Mouse (Mus musculus) CH12.LX (cell line): ENCODE results near the gene Mad1l1. TPM values are rescaled to one million over a fixed set of nuclear protein-coding genes. Genes with fewer than 3 reads are reported as not detected.

ENCODE experiments used
- DNase-seq: peaks from one replicate; pipeline ENCODE4 v3.0.0-alpha.2; 2013; ENCODE audit errors: extremely low read depth
- H3K27ac ChIP-seq: 2 replicates; pipeline ENCODE4 v1.5.1; 2012; ENCODE audit warnings: low read depth, mild to moderate bottlenecking, control low read depth, moderate library complexity; ENCODE audit not compliant: insufficient read depth
- H3K27me3 ChIP-seq: replicated peaks from 2 replicates; pipeline ENCODE3; 2012; ENCODE audit warnings: inconsistent platforms
- H3K36me3 ChIP-seq, 2 experiments: replicated peaks in 1 of 2; 2 replicates each; pipeline versions ENCODE3 to v1.6.1; 2012; ENCODE audit warnings: inconsistent platforms in 1 of 2, low read length in 1 of 2, mild to moderate bottlenecking in 1 of 2, mixed read lengths in 1 of 2, moderate library complexity in 1 of 2; ENCODE audit not compliant: control insufficient read depth in 1 of 2, insufficient read depth in 1 of 2
- H3K4me1 ChIP-seq, 2 experiments: 2 replicates each; pipeline ENCODE4 v1.6.1; 2012; ENCODE audit warnings: inconsistent platforms in 1 of 2, moderate library complexity in 1 of 2; ENCODE audit not compliant: insufficient read depth in 2 of 2, control insufficient read depth in 1 of 2
- H3K4me2 ChIP-seq: 2 replicates; pipeline ENCODE4 v1.6.1; 2012; ENCODE audit warnings: low read depth, mild to moderate bottlenecking, control low read depth; ENCODE audit not compliant: poor library complexity, insufficient read depth, severe bottlenecking
- H3K4me3 ChIP-seq, 3 experiments: fragments of 150-350 bp in 1 of 3; sonication (generic) in 1 of 3; replicated peaks in 1 of 3; 2 replicates each; pipeline versions ENCODE3 to v1.5.1; 2011 to 2012; ENCODE audit warnings: low read depth in 2 of 3, low read length in 2 of 3, mild to moderate bottlenecking in 2 of 3, moderate library complexity in 2 of 3, control low read depth in 1 of 3, improper control_type of control experiment in 1 of 3, inconsistent platforms in 1 of 3, mixed read lengths in 1 of 3; ENCODE audit not compliant: poor library complexity in 1 of 3
- H3K79me2 ChIP-seq: replicated peaks from 2 replicates; pipeline ENCODE4 v1.6.1; 2012; ENCODE audit warnings: mild to moderate bottlenecking, moderate library complexity; ENCODE audit not compliant: control insufficient read depth, poor library complexity, insufficient read depth, severe bottlenecking; ENCODE audit errors: extremely low read depth
- H3K9ac ChIP-seq: 2 replicates; pipeline ENCODE4 v1.6.1; 2012; ENCODE audit warnings: low read depth, mild to moderate bottlenecking, control low read depth, moderate library complexity; ENCODE audit not compliant: insufficient read depth
- H3K9me3 ChIP-seq: replicated peaks from 2 replicates; pipeline ENCODE3; 2012; ENCODE audit warnings: low read length, inconsistent platforms, mixed read lengths
- CHD1 ChIP-seq: IDR thresholded peaks from 2 replicates; pipeline ENCODE4 v1.6.1; 2012; ENCODE audit warnings: low read depth, low read length, improper control_type of control experiment, inconsistent platforms
- CTCF ChIP-seq, 2 experiments: IDR thresholded peaks in 1 of 2; conservative IDR thresholded peaks in 1 of 2; 2 replicates each; pipeline ENCODE4 v1.5.1; 2011 to 2012; ENCODE audit warnings: low read depth in 2 of 2, low read length in 2 of 2, improper control_type of control experiment in 1 of 2, inconsistent platforms in 1 of 2, mild to moderate bottlenecking in 1 of 2, moderate library complexity in 1 of 2
- E2F4 ChIP-seq: IDR thresholded peaks from 2 replicates; pipeline ENCODE4 v1.6.1; 2011; ENCODE audit warnings: low read depth, low read length, improper control_type of control experiment; ENCODE audit not compliant: insufficient replicate concordance
- ELF1 ChIP-seq: IDR thresholded peaks from 2 replicates; pipeline ENCODE4 v1.6.1; 2014; ENCODE audit warnings: low read depth, mild to moderate bottlenecking, inconsistent platforms, low read length, improper control_type of control experiment
- IRF4 ChIP-seq: IDR thresholded peaks from 2 replicates; pipeline ENCODE4 v1.6.1; 2014; ENCODE audit warnings: low read depth, mild to moderate bottlenecking, inconsistent platforms, low read length, improper control_type of control experiment
- JUN ChIP-seq: IDR thresholded peaks from 2 replicates; pipeline ENCODE4 v1.6.1; 2011; ENCODE audit warnings: low read depth, mild to moderate bottlenecking, low read length, improper control_type of control experiment, moderate library complexity; ENCODE audit not compliant: insufficient read depth
- MAFK ChIP-seq: IDR thresholded peaks from 2 replicates; pipeline ENCODE4 v1.6.1; 2011; ENCODE audit warnings: low read length, improper control_type of control experiment; ENCODE audit not compliant: insufficient replicate concordance
- MAX ChIP-seq: IDR thresholded peaks from 2 replicates; pipeline ENCODE4 v1.6.1; 2011; ENCODE audit warnings: low read length, improper control_type of control experiment
- MAZ ChIP-seq: IDR thresholded peaks from 2 replicates; pipeline ENCODE4 v1.6.1; 2012; ENCODE audit warnings: low read depth, mild to moderate bottlenecking, inconsistent platforms, low read length, improper control_type of control experiment, moderate library complexity
- POLR2AphosphoS2 ChIP-seq: IDR thresholded peaks from 2 replicates; pipeline ENCODE4 v1.6.1; 2011; ENCODE audit warnings: low read depth, low read length, improper control_type of control experiment
- RAD21 ChIP-seq: IDR thresholded peaks from 2 replicates; pipeline ENCODE4 v1.6.1; 2011; ENCODE audit warnings: low read depth, mild to moderate bottlenecking, low read length, improper control_type of control experiment, moderate library complexity
- RCOR1 ChIP-seq: conservative IDR thresholded peaks from 2 replicates; pipeline ENCODE4 v1.6.1; 2012; ENCODE audit warnings: low read depth, mild to moderate bottlenecking, inconsistent platforms, low read length, improper control_type of control experiment
- SIN3A ChIP-seq: IDR thresholded peaks from 2 replicates; pipeline ENCODE4 v1.6.1; 2012; ENCODE audit warnings: low read length, improper control_type of control experiment, inconsistent platforms
- SMC3 ChIP-seq: IDR thresholded peaks from 2 replicates; pipeline ENCODE4 v1.6.1; 2011; ENCODE audit warnings: low read depth, low read length, improper control_type of control experiment
- ZC3H11A ChIP-seq: IDR thresholded peaks from 2 replicates; pipeline ENCODE4 v1.6.1; 2012; ENCODE audit warnings: low read depth, mild to moderate bottlenecking, inconsistent platforms, low read length, improper control_type of control experiment
- ZKSCAN1 ChIP-seq: IDR thresholded peaks from 2 replicates; pipeline ENCODE4 v1.6.1; 2012; ENCODE audit warnings: low read depth, inconsistent platforms, low read length, improper control_type of control experiment, borderline replicate concordance
- ZMIZ1 ChIP-seq: IDR thresholded peaks from 2 replicates; pipeline ENCODE4 v1.6.1; 2012; ENCODE audit warnings: low read depth, mild to moderate bottlenecking, inconsistent platforms, low read length, improper control_type of control experiment
- dilution Hi-C: fragments of 300-500 bp; cut with MboI; formaldehyde crosslinking; loops from 2 replicates; pipeline ENCODE4 v1.14.3; 2020; ENCODE audit warnings: low sequenced_read_pairs; ENCODE audit not compliant: extremely low pct_unique_long_range_greater_than_20kb, extremely low pct_ligation_motif_present
- in situ Hi-C: fragments of 300-500 bp; cut with MboI; formaldehyde crosslinking; loops from 3 replicates; pipeline ENCODE4 v1.14.3; 2019; ENCODE audit warnings: low sequenced_read_pairs, low pct_ligation_motif_present, low pct_unique_long_range_greater_than_20kb, mixed read lengths
- polyA plus RNA-seq: library from polyadenylated mRNA; unstranded; fragments of >175 nt; gene quantifications from 2 replicates; pipeline ENCODE4 v1.2.1, GENCODE M21; 2012; ENCODE audit warnings: low read depth; ENCODE audit not compliant: insufficient read length
- total RNA-seq, 2 experiments: library from RNA; depleted of rRNA; stranded (reverse); fragments of 300-350 nt in 1 of 2; fragments of >200 nt in 1 of 2; gene quantifications; 2 replicates each; pipeline ENCODE4 v1.2.3; 2012 to 2014

Gene Mad1l1
- total and polyA plus RNA-seq, 3 experiments: 24.8 to 45.6 (median 28.9) TPM

DNA sequence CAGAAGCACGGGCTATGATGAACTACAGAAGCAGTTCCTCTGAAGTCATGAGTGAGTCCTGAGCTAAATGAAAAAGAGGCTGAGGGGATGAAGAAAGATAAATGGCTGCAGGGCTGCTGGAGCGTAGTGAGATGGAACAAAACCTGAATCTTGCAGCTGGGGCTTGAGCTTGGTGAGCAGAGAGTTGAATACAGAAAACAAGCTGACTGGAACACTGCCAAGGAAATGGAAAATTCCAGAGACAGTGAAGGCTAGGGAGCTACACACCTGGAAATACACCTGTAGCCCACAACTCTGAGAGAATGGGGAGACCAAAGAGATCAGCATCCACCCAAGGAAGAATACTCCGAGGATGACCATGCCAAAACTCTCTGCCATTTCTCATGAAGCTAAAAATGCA lies 93.0 kb downstream of the Mad1l1 start:
- Histone ChIP-seq H3K4me2 (no peak overlapping the region), H3K9me3 (no peaks in the 10 kb centered on the region), H3K36me3 (peaks cover 0 to 74% of the 10 kb centered on the region in 2 experiments), H3K4me1 (peaks cover 0 to 5% of the 10 kb centered on the region in 2 experiments; a peak in 1 of 4 replicates), H3K27ac (no peak overlapping the region), H3K79me2 (no peaks in the 10 kb centered on the region), H3K9ac (no peak overlapping the region), H3K27me3 (no peaks in the 10 kb centered on the region), H3K4me3 (no peak overlapping the region)
- DNase-seq: no peak
- dilution Hi-C loops: no loop called here
- in situ Hi-C loops: no loop called here
- TF ChIP-seq MAFK (no peak), IRF4 (no peak), SMC3 (no peak), ELF1 (no peak), CTCF (conservative IDR thresholded peaks at IDR 0.05 in 1 of 2, IDR thresholded peaks at IDR 0.05 in 1 of 2; ENCODE audit: low read depth in 2 of 2, low read length in 2 of 2) (no peak)
- TF ChIP-seq, all 38 proteins: peak for 0

DNA sequence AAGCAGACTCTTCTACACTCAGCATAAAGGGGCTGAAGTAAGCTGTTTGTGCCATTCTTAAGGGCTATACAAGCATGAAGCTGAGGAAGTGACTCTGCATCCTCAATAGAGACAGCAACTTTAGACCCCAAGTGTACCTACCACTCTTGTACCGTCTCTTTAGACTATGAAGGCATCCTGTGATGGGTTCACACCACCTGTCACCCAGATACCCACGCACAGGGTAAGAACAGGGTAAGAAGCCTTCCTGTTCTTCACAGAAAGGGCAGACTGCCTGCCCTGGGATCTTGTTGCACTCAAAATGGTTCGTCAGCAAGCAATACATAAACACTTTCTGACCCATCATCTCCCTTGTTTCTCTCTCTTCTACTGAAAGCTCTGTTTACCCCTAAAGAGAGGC lies 94.5 kb downstream of the Mad1l1 start:
- dilution Hi-C loops (no loop called here), in situ Hi-C loops (no loop called here)
- Histone ChIP-seq H3K27me3 (no peaks in the 10 kb centered on the region), H3K9ac (no peak overlapping the region), H3K9me3 (no peaks in the 10 kb centered on the region), H3K4me1 (peaks cover 0 to 5% of the 10 kb centered on the region in 2 experiments; a peak in 1 of 4 replicates), H3K36me3 (peaks cover 0 to 73% of the 10 kb centered on the region in 2 experiments), H3K4me3 (no peak overlapping the region), H3K4me2 (no peak overlapping the region), H3K27ac (no peak overlapping the region), H3K79me2 (no peaks in the 10 kb centered on the region)
- no peak for DNase-seq
- no peak for TF ChIP-seq JUN
- TF ChIP-seq MAZ: no peak
- no peak for TF ChIP-seq CHD1
- TF ChIP-seq ELF1: no peak
- TF ChIP-seq RAD21: no peak
- no peak for TF ChIP-seq ZKSCAN1

DNA sequence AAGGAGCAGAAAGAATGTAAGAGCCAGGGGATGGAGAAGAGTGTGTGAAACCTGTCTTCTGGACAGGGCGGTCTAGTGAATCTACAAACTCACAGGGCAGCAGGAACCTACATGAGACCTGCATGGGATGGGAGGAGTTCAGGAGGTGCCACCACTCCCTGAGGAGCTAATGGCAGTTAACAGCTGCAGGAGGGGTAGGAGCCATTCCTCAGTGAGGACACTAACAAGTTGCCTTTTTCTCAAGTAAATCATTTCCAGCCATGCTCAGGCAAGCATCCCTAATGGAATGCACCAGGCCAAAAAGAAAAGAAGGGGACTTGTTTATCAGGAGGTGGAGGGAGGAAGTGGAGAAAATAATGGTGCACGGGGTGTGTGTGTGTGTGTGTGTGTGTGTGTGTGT lies 95.5 kb downstream of the Mad1l1 start:
- H3K4me1 ChIP-seq: peaks cover 0 to 7% of the 10 kb centered on the region in 2 experiments; a peak in 1 of 4 replicates
- no peak for TF ChIP-seq SIN3A
- TF ChIP-seq SMC3: no peak
- no peak for TF ChIP-seq POLR2AphosphoS2
- TF ChIP-seq E2F4: no peak
- TF ChIP-seq IRF4: no peak
- TF ChIP-seq MAZ: no peak
- no peak for TF ChIP-seq ZC3H11A
- no peak for TF ChIP-seq RCOR1
- TF ChIP-seq ZMIZ1: no peak
- no peak for TF ChIP-seq MAX
- TF ChIP-seq CHD1: no peak
- no peaks in the 10 kb centered on the region for H3K9me3 ChIP-seq
- H3K4me2 ChIP-seq: no peak overlapping the region
- H3K79me2 ChIP-seq: no peaks in the 10 kb centered on the region
- no peak overlapping the region for H3K9ac ChIP-seq
- H3K27ac ChIP-seq: no peak overlapping the region
- dilution Hi-C loops: no loop called here
- H3K4me3 ChIP-seq: no peak overlapping the region
- in situ Hi-C loops: no loop called here
- no peaks in the 10 kb centered on the region for H3K27me3 ChIP-seq
- H3K36me3 ChIP-seq: peaks cover 0 to 78% of the 10 kb centered on the region in 2 experiments
- DNase-seq: no peak
